Mouse (Mus musculus) liver, embryonic 12.5 days (tissue): Measurements from ENCODE around the gene Ahrr. TPM values are rescaled to one million over a fixed set of nuclear protein-coding genes. Genes with fewer than 3 reads are reported as not detected.

Experiments used
- ATAC-seq: fragments of 200-750 bp; cut with Nextera tagmentation; 2 replicates; pipeline ENCODE4 v1.8.0; 2017; ENCODE audit warnings: moderate number of reproducible peaks, mild to moderate bottlenecking, moderate library complexity
- H3K27ac ChIP-seq: fragments of 300-500 bp; sonication (generic); 2 replicates; pipeline ENCODE4 v1.5.1; 2016; ENCODE audit warnings: mild to moderate bottlenecking
- H3K27me3 ChIP-seq: fragments of 300-500 bp; sonication (generic); replicated peaks from 2 replicates; pipeline ENCODE4 v1.6.1; 2016; ENCODE audit warnings: mild to moderate bottlenecking, moderate library complexity
- H3K36me3 ChIP-seq: fragments of 300-500 bp; sonication (generic); 2 replicates; pipeline ENCODE4 v1.6.1; 2016; ENCODE audit warnings: mild to moderate bottlenecking, moderate library complexity
- H3K4me1 ChIP-seq: fragments of 300-500 bp; sonication (generic); 2 replicates; pipeline ENCODE4 v1.6.1; 2016
- H3K4me2 ChIP-seq: fragments of 300-500 bp; sonication (generic); 2 replicates; pipeline ENCODE4 v1.6.1; 2016; ENCODE audit warnings: mild to moderate bottlenecking, moderate library complexity
- H3K4me3 ChIP-seq: fragments of 300-500 bp; sonication (generic); 2 replicates; pipeline ENCODE4 v1.5.1; 2016; ENCODE audit warnings: mild to moderate bottlenecking, moderate library complexity
- H3K9ac ChIP-seq: fragments of 300-500 bp; sonication (generic); 2 replicates; pipeline ENCODE4 v1.6.1; 2016; ENCODE audit warnings: mild to moderate bottlenecking, moderate library complexity
- H3K9me3 ChIP-seq: fragments of 300-500 bp; sonication (generic); replicated peaks from 2 replicates; pipeline ENCODE4 v1.6.1; 2016; ENCODE audit warnings: mild to moderate bottlenecking, moderate library complexity
- WGBS: fragments of 180-500 bp; shearing (Covaris S2); methylation state at CpG from one replicate; pipeline ENCODE4 v1.1.7; 2016; ENCODE audit not compliant: insufficient replicate concordance; 5-methylcytosine and 5-hydroxymethylcytosine counted together
- polyA plus RNA-seq: library from polyadenylated mRNA; unstranded; fragments of >200 nt; fragmentation: Nextera tagmentation; extraction: Ambion mirVana; gene quantifications from 2 replicates; pipeline ENCODE4 v1.2.1, GENCODE M21; 2016

Ahrr gene
- polyA plus RNA-seq, 1 experiment from 2014 or later: 0.48 TPM

- H3K4me1 ChIP-seq: peaks cover 15% of the 10 kb centered on the region
- peaks cover 13% of the 10 kb centered on the region; the same call in 1 of the 2 replicates for H3K36me3 ChIP-seq
- H3K4me3 ChIP-seq: peak overlapping the region; percentile 48
- H3K4me2 ChIP-seq: peak overlapping the region; percentile 68
- ATAC-seq: peak; percentile 90
- H3K27ac ChIP-seq: no peak overlapping the region
- H3K9me3 ChIP-seq: no peaks in the 10 kb centered on the region
- 10% methylated on average over 19 of the region's 19 CpGs for WGBS
- H3K9ac ChIP-seq: peak overlapping the region; percentile 62
- no peaks in the 10 kb centered on the region for H3K27me3 ChIP-seq
These were observed 125.6 kb downstream of the Ahrr start for GRCm38 (mm10) chr13:74166348-74167056.

Other genes with a start within 250 kb of the Ahrr start
- gene Cep72, start 230.0 kb downstream of the Ahrr start, polyA plus RNA-seq: 9.1 and 9.4 TPM in 2 replicates
- not detected in 2 replicates for gene Slc9a3, start 170.9 kb downstream of the Ahrr start, polyA plus RNA-seq
- gene Exoc3, start 83.6 kb downstream of the Ahrr start, polyA plus RNA-seq: 32.9 and 36.4 TPM in 2 replicates
- gene Pdcd6, start 25.2 kb upstream of the Ahrr start, polyA plus RNA-seq: 83.5 and 90.0 TPM in 2 replicates
- gene Sdha, start 57.9 kb upstream of the Ahrr start, polyA plus RNA-seq: 192 and 194 TPM in 2 replicates
- gene Ccdc127, start 58.0 kb upstream of the Ahrr start, polyA plus RNA-seq: 31.4 and 33.8 TPM in 2 replicates
- gene Lrrc14b, start 71.7 kb upstream of the Ahrr start, polyA plus RNA-seq: not detected in 2 replicates
- 0.81 and 1.3 TPM in 2 replicates for gene Zfp72, start 98.5 kb upstream of the Ahrr start, polyA plus RNA-seq
- gene Ftl1-ps1, start 107.4 kb upstream of the Ahrr start, polyA plus RNA-seq: 114 and 117 TPM in 2 replicates
- 10.9 TPM in 2 replicates for gene Zfp825, start 201.7 kb upstream of the Ahrr start, polyA plus RNA-seq